Mouse (Mus musculus) lung, postnatal 0 days (tissue): ENCODE data around the gene Vangl2.

Experiments
- CTCF ChIP-seq: IDR thresholded peaks from 2 replicates; pipeline ENCODE4 v1.5.1; 2016; ENCODE audit warnings: antibody characterized with exemption, mild to moderate bottlenecking
- EP300 ChIP-seq: IDR thresholded peaks from 2 replicates; pipeline ENCODE4 v1.6.1; 2016; ENCODE audit warnings: antibody characterized with exemption, mild to moderate bottlenecking, control low read depth

- TF ChIP-seq CTCF (no peak), EP300 (no peak)
Measured at GRCm38 (mm10) chr1:172077981-172078380, 49.7 kb upstream of the Vangl2 start.
